Comparison of ENCODE assay signal across 30 mouse cellular contexts in the genomic region with DNA sequence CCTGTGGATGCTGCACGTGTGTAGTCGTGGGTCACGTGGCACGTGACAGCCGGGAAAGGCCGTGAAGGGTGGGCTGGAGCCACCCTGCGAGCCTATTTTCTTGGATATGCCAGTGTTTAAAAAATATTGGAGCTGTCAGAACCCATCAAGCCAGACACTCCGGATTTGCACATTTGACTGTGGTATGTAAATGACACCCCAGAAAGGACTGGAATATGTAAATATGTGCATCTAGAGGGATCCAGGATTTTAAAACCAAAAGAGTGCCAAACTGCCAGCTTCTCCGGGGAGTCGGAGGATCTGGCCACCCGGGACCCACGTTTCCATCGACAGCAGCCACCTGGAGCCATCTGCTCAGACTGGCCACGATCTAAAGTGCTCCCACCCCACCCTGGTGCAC. TPM values are rescaled to one million over a fixed set of nuclear protein-coding genes. Genes with fewer than 3 reads are reported as not detected.
DNase-seq lines count a peak whose midpoint lies in the region; ATAC-seq and TF ChIP-seq lines count a peak whose summit lies in the region.
"Had no signal": no experiment of that assay in that cellular context is flagged by ENCODE, and none has a peak within 500 bp of the region (broad histone marks: within the 10 kb centered on the region; RNA-seq: fewer than 3 reads in every experiment).

No protein-coding gene starts in this region.

- H3K27me3 ChIP-seq in forebrain, embryonic 15.5 days = no peaks in the 10 kb centered on the region
- H3K27me3 ChIP-seq in forebrain, embryonic 11.5 days (ENCODE audit: control insufficient read depth, insufficient read depth, low read length) = no peaks in the 10 kb centered on the region
- no peaks in the 10 kb centered on the region for H3K27me3 ChIP-seq in midbrain, embryonic 12.5 days
- no peaks in the 10 kb centered on the region for H3K27me3 ChIP-seq in midbrain, embryonic 13.5 days
- peaks cover 80% of the 10 kb centered on the region for H3K27me3 ChIP-seq in CH12.LX (replicated peaks)
- H3K27me3 ChIP-seq: embryonic facial prominence, embryonic 15.5 days; heart, embryonic 12.5 days; intestine, embryonic 15.5 days; limb, embryonic 15.5 days; liver, embryonic 13.5 days had no signal

- TF ChIP-seq POLR2A in CH12.LX (IDR thresholded peaks at IDR 0.05; ENCODE audit: low read depth, low read length) = no peak
- TF ChIP-seq POLR2A in brain, embryonic 14.5 days (IDR thresholded peaks at IDR 0.05; ENCODE audit: borderline replicate concordance, extremely low read depth, insufficient read depth, insufficient read length, poor library complexity, severe bottlenecking) = no peak

- TF ChIP-seq RAD21 in CH12.LX (IDR thresholded peaks at IDR 0.05; ENCODE audit: low read depth, low read length) = no peak

- dilution Hi-C loops in CH12.LX (cut with MboI; ENCODE audit: extremely low pct_ligation_motif_present, extremely low pct_unique_long_range_greater_than_20kb, low sequenced_read_pairs) = no loop called here

- no peaks in the 10 kb centered on the region for H3K79me2 ChIP-seq in CH12.LX (replicated peaks; ENCODE audit: control insufficient read depth, extremely low read depth, insufficient read depth, poor library complexity, severe bottlenecking)

- DNase-seq in forebrain, embryonic 11.5 days (ENCODE audit: low spot score) = no peak
- DNase-seq in CH12.LX (ENCODE audit: extremely low read depth) = no peak
- peak; percentile 72 for DNase-seq in brain, embryonic 14.5 days (ENCODE audit: low read depth)
- no peak for DNase-seq in cerebellum, postnatal 25 days
- DNase-seq: adrenal gland, postnatal 10 days; cerebellum, adult 11 months; cerebellum, adult 9-10 months; heart, adult 2 months; heart, postnatal 4 days; kidney, adult 2 months; kidney, postnatal 4 days; liver, embryonic 13.5 days; lung, adult 18-20 months; lung, postnatal 4 days; right cerebral cortex, postnatal 4 days; thymus, adult 2 months; thymus, postnatal 36 days had no signal

- in situ Hi-C loops in CH12.LX (cut with MboI; ENCODE audit: low pct_ligation_motif_present, low pct_unique_long_range_greater_than_20kb, low sequenced_read_pairs) = no loop called here

- H3K9ac ChIP-seq in forebrain, embryonic 15.5 days (replicated peaks) = no peak overlapping the region
- no peak overlapping the region for H3K9ac ChIP-seq in forebrain, embryonic 11.5 days (ENCODE audit: low read length)
- no peak overlapping the region for H3K9ac ChIP-seq in midbrain, embryonic 12.5 days (replicated peaks)
- H3K9ac ChIP-seq in midbrain, embryonic 13.5 days (replicated peaks) = no peak overlapping the region
- H3K9ac ChIP-seq in CH12.LX (ENCODE audit: insufficient read depth, low read depth) = no peak overlapping the region
- H3K9ac ChIP-seq: embryonic facial prominence, embryonic 15.5 days; heart, embryonic 12.5 days; intestine, embryonic 15.5 days; limb, embryonic 15.5 days; liver, embryonic 13.5 days had no signal

- no peaks in the 10 kb centered on the region for H3K9me3 ChIP-seq in forebrain, embryonic 15.5 days
- no peaks in the 10 kb centered on the region for H3K9me3 ChIP-seq in forebrain, embryonic 11.5 days (ENCODE audit: control insufficient read depth, low read length)
- H3K9me3 ChIP-seq in midbrain, embryonic 12.5 days = no peaks in the 10 kb centered on the region
- no peaks in the 10 kb centered on the region for H3K9me3 ChIP-seq in midbrain, embryonic 13.5 days
- no peaks in the 10 kb centered on the region for H3K9me3 ChIP-seq in CH12.LX (replicated peaks; ENCODE audit: low read length)
- H3K9me3 ChIP-seq: embryonic facial prominence, embryonic 15.5 days; heart, embryonic 12.5 days; intestine, embryonic 15.5 days; limb, embryonic 10.5 days; limb, embryonic 15.5 days; liver, embryonic 13.5 days; megakaryocyte, embryonic 14.5 days had no signal

- ATAC-seq in forebrain, embryonic 15.5 days (replicated peaks) = peak; percentile 62
- ATAC-seq in forebrain, embryonic 11.5 days (replicated peaks; ENCODE audit: low FRiP score) = no peak
- no peak for ATAC-seq in midbrain, embryonic 12.5 days (ENCODE audit: low FRiP score, low read depth)
- no peak for ATAC-seq in midbrain, embryonic 13.5 days
- ATAC-seq: activated CD4-positive, CD25-positive, alpha-beta regulatory T cell, adult 4 months; CD4-positive, CD25-positive, alpha-beta regulatory T cell, adult 4 months; hindbrain, postnatal 0 days; intestine, embryonic 15.5 days; lung, postnatal 0 days had no signal

- no peak overlapping the region for H3K4me2 ChIP-seq in forebrain, embryonic 15.5 days (replicated peaks)
- H3K4me2 ChIP-seq in forebrain, embryonic 11.5 days (ENCODE audit: low read depth, low read length, severe bottlenecking) = no peak overlapping the region
- no peak overlapping the region for H3K4me2 ChIP-seq in midbrain, embryonic 12.5 days (replicated peaks)
- H3K4me2 ChIP-seq in midbrain, embryonic 13.5 days (replicated peaks) = no peak overlapping the region
- no peak overlapping the region for H3K4me2 ChIP-seq in CH12.LX (ENCODE audit: insufficient read depth, low read depth, poor library complexity, severe bottlenecking)
- H3K4me2 ChIP-seq: embryonic facial prominence, embryonic 15.5 days; heart, embryonic 12.5 days; intestine, embryonic 15.5 days; limb, embryonic 15.5 days; liver, embryonic 13.5 days had no signal

- no peaks in the 10 kb centered on the region for H3K36me3 ChIP-seq in forebrain, embryonic 15.5 days
- no peaks in the 10 kb centered on the region for H3K36me3 ChIP-seq in forebrain, embryonic 11.5 days (ENCODE audit: control insufficient read depth, insufficient read depth, low read length)
- H3K36me3 ChIP-seq in midbrain, embryonic 12.5 days = no peaks in the 10 kb centered on the region
- no peaks in the 10 kb centered on the region; the same call in 1 of the 2 replicates for H3K36me3 ChIP-seq in midbrain, embryonic 13.5 days
- H3K36me3 ChIP-seq in CH12.LX (replicated peaks in 1 of 2; ENCODE audit: control insufficient read depth in 1 of 2, insufficient read depth in 1 of 2, low read length in 1 of 2) = no peaks in the 10 kb centered on the region
- H3K36me3 ChIP-seq: embryonic facial prominence, embryonic 15.5 days; heart, embryonic 12.5 days; intestine, embryonic 15.5 days; limb, embryonic 10.5 days; limb, embryonic 15.5 days; liver, embryonic 13.5 days had no signal

- 68% methylated on average over 14 of the region's 14 CpGs for WGBS in forebrain, embryonic 15.5 days
- WGBS in forebrain, embryonic 11.5 days = 90% methylated on average over 14 of the region's 14 CpGs
- WGBS in midbrain, embryonic 12.5 days = 89% methylated on average over 14 of the region's 14 CpGs
- WGBS in midbrain, embryonic 13.5 days = 75% methylated on average over 14 of the region's 14 CpGs

- peak overlapping the region; percentile 77 for H3K27ac ChIP-seq in forebrain, embryonic 15.5 days (replicated peaks)
- no peak overlapping the region for H3K27ac ChIP-seq in forebrain, embryonic 11.5 days (ENCODE audit: low read depth, low read length)
- H3K27ac ChIP-seq in midbrain, embryonic 12.5 days (replicated peaks) = 0 out of 2 replicates have a peak overlapping the region, but pooled peaks have one; percentile 26
- no peak overlapping the region for H3K27ac ChIP-seq in midbrain, embryonic 13.5 days
- H3K27ac ChIP-seq in CH12.LX (ENCODE audit: insufficient read depth, low read depth) = no peak overlapping the region
- H3K27ac ChIP-seq: embryonic facial prominence, embryonic 15.5 days; heart, adult 2 months; hindbrain, postnatal 0 days; intestine, embryonic 15.5 days; limb, embryonic 15.5 days; liver, embryonic 13.5 days had no signal

- TF ChIP-seq EP300 in CH12.LX (IDR thresholded peaks at IDR 0.05; ENCODE audit: low read length) = no peak

- TF ChIP-seq CTCF in CH12.LX (conservative IDR thresholded peaks at IDR 0.05 in 1 of 2, IDR thresholded peaks at IDR 0.05 in 1 of 2; ENCODE audit: low read depth in 2 of 2, low read length in 2 of 2) = no peak
- no peak for TF ChIP-seq CTCF in brain, embryonic 14.5 days (IDR thresholded peaks at IDR 0.05; ENCODE audit: borderline replicate concordance, extremely low read depth, insufficient read depth, insufficient read length)

- no peak overlapping the region for H3K4me3 ChIP-seq in forebrain, embryonic 15.5 days
- H3K4me3 ChIP-seq in forebrain, embryonic 11.5 days (ENCODE audit: low read depth, low read length) = no peak overlapping the region
- no peak overlapping the region for H3K4me3 ChIP-seq in midbrain, embryonic 12.5 days
- H3K4me3 ChIP-seq in midbrain, embryonic 13.5 days (replicated peaks) = no peak overlapping the region
- H3K4me3 ChIP-seq in CH12.LX (replicated peaks in 1 of 3; ENCODE audit: low read depth in 2 of 3, low read length in 2 of 3, poor library complexity in 1 of 3) = no peak overlapping the region
- H3K4me3 ChIP-seq: embryonic facial prominence, embryonic 15.5 days; heart, adult 2 months; heart, embryonic 12.5 days; intestine, embryonic 15.5 days; limb, embryonic 10.5 days; limb, embryonic 15.5 days; liver, embryonic 13.5 days; megakaryocyte, embryonic 14.5 days had no signal

- H3K4me1 ChIP-seq in forebrain, embryonic 15.5 days = peaks cover 35% of the 10 kb centered on the region
- peaks cover 17% of the 10 kb centered on the region; the same call in 1 of the 2 replicates for H3K4me1 ChIP-seq in forebrain, embryonic 11.5 days (replicated peaks; ENCODE audit: control insufficient read depth, insufficient read depth, low read length)
- peaks cover 22% of the 10 kb centered on the region for H3K4me1 ChIP-seq in midbrain, embryonic 12.5 days
- H3K4me1 ChIP-seq in midbrain, embryonic 13.5 days (replicated peaks) = peaks cover 20% of the 10 kb centered on the region
- H3K4me1 ChIP-seq in CH12.LX (ENCODE audit: control insufficient read depth in 1 of 2, insufficient read depth in 2 of 2) = peaks cover 11 to 21% of the 10 kb centered on the region in 2 experiments
- H3K4me1 ChIP-seq: intestine, embryonic 15.5 days; limb, embryonic 15.5 days; liver, embryonic 13.5 days; megakaryocyte, embryonic 14.5 days had no signal

TF ChIP-seq in CH12.LX, 34 proteins besides CTCF, POLR2A, EP300 and RAD21:
- peak; percentile 69 for TF ChIP-seq BHLHE40 (IDR thresholded peaks at IDR 0.05; ENCODE audit: low read depth, low read length)
- no peak for TF ChIP-seq PAX5 (IDR thresholded peaks at IDR 0.05; ENCODE audit: low read length)

RNA-seq across cellular contexts. Expression of gene Pheta1, which starts 56.0 kb away (rescaled TPM):
- polyA plus RNA-seq in forebrain, embryonic 15.5 days (2015; fragmentation: Nextera tagmentation; extraction: Ambion mirVana) = 58.9 and 59.3 TPM in 2 replicates
- 35.7 and 38.4 TPM in 2 replicates for polyA plus RNA-seq in forebrain, embryonic 11.5 days (2014; fragmentation: Nextera tagmentation; extraction: Ambion mirVana)
- polyA plus RNA-seq in midbrain, embryonic 12.5 days (2016; fragmentation: Nextera tagmentation; extraction: Ambion mirVana) = 53.0 and 53.5 TPM in 2 replicates
- 52.3 and 56.8 TPM in 2 replicates for polyA plus RNA-seq in midbrain, embryonic 13.5 days (2015; fragmentation: Nextera tagmentation; extraction: Ambion mirVana)
- total RNA-seq in CH12.LX (2012; rRNA removed) (3.7 and 4.5 TPM in 2 replicates), CH12.LX (2014; rRNA removed) (1.8 and 2.0 TPM in 2 replicates)
- 1.2 and 1.4 TPM in 2 replicates for polyA plus RNA-seq in CH12.LX (2012; ENCODE audit: insufficient read length, low read depth)
- 45.0 and 55.7 TPM in 2 replicates for polyA plus RNA-seq in brain, embryonic 14.5 days (2012; rRNA removed)

Comparison
In these comparisons a context has a peak if more than half of its experiments do, and no peak if none do; other contexts are left out.
1. H3K27ac ChIP-seq: peak in forebrain, embryonic 15.5 days (single experiment) and midbrain, embryonic 12.5 days (single experiment); none in forebrain, embryonic 11.5 days (single experiment), midbrain, embryonic 13.5 days (single experiment) and CH12.LX (single experiment).
2. RNA of gene Pheta1, which starts 56.0 kb away (polyA plus RNA-seq): 58.9 to 59.3 TPM in forebrain, embryonic 15.5 days, 52.3 to 56.8 TPM in midbrain, embryonic 13.5 days, 53.0 to 53.5 TPM in midbrain, embryonic 12.5 days, 45.0 to 55.7 TPM in brain, embryonic 14.5 days and 35.7 to 38.4 TPM in forebrain, embryonic 11.5 days; 1.2 to 1.4 TPM in CH12.LX; every median in the first group is over 10 times any median in the second.